Mouse (Mus musculus): ENCODE data around the gene Olfr60.

- TF ChIP-seq CTCF (conservative IDR thresholded peaks at IDR 0.05; ENCODE audit: insufficient read depth, insufficient read length, low read depth, low read length) (no peak), POLR2A (IDR thresholded peaks at IDR 0.05; ENCODE audit: low read depth, low read length) (no peak)
Measured at GRCm38 (mm10) chr7:140374300-140374699, 12.8 kb upstream of the Olfr60 start.

Measured in kidney, adult 2 months (tissue).